Mouse (Mus musculus) adrenal gland, postnatal 14 days (tissue): ENCODE results near the gene Bik. TPM values are rescaled to one million over a fixed set of nuclear protein-coding genes. Genes with fewer than 3 reads are reported as not detected.

Source experiments
- DNase-seq: peaks from one replicate; pipeline ENCODE4 v3.0.0; 2021; ENCODE audit warnings: mixed read lengths
- total RNA-seq: library from RNA; stranded (reverse); gene quantifications from 2 replicates; pipeline ENCODE4 v1.2.3, GENCODE M21; 2021

The Bik gene
- total RNA-seq, 1 experiment from 2014 or later, result 7.1 TPM

GRCm38 (mm10) chr15:83547144-83547543 is 20.5 kb downstream of the Bik start:
- no peak for DNase-seq

- DNase-seq, result no peak
These were observed 23.5 kb downstream of the Bik start for GRCm38 (mm10) chr15:83550137-83550536.

GRCm38 (mm10) chr15:83553831-83554230 is 27.2 kb downstream of the Bik start:
- no peak for DNase-seq

DNA sequence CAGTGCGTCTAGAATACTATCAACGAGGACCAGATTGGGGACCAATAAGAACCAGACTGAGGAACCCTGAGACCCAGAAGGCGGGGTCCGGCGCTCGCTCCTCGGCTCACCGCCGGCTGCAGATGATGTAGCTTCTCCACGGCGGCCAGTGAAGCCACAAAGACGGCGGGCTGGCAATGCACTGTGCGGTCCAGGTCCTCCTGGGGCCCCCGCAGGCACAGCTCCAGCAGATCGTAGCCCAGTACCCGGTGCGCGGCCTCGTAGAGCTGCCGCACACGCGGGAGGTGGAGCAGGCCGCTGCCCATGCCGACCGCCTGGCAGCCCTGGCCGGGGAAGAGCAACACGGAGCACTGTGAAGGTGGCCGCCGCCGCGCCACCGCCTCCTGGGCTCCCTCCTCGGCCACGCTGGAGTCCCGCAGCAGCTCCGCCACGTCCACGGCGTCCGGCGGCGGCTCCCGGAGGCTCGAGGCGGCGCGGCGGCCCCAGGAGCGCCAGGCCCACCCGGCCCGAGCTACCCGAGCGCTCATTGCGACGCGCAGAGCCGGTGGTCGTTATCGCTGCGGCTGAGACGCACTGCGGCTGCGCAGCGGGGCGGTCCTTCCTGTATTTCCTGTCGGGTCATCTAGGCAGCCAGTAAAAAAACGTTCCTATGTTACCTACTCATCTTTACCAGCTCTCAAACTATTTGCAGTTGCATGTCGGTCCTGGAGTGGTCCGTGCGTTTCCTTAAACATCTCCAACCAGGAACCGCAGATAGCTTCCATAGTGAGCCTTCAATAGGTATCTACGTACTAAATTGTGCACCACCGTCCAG is 28.7 kb downstream of the Bik start:
- DNase-seq, result peak; percentile 91

- DNase-seq, result no peak
These were observed 34.3 kb downstream of the Bik start for GRCm38 (mm10) chr15:83560941-83561477.

DNA sequence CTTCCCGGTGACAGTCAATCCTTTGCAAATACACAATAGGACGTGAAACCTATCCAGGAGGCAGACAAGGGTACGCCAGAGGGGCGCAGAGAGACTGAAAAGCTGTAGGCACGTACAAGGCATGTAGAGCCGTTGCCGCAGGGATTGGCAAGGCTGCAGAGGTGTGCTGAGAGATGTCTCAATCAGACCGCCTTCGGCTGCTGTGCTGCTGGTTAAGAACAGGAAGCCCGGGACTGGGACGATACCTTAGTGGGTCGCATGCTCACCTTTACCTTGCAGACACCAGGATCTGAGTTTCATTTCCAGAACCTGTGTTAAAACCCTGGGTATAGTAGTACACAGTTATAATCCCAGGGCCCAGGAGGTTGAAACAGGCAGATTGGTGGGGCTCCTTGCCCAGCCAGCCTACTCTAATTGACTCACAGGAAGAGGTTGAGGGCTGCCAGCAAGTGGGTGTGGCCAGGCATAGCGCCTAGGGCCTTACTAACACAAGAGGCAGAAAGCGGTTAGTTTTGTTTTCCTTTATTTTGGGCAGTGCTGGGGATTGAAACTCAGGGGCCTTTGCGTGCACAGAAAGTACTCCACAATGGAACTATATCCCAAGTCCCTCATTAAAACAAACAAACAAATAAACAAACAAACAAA is 36.1 kb downstream of the Bik start:
- DNase-seq, result peak; percentile 93

- peak; percentile 89 for DNase-seq
These were observed 36.7 kb downstream of the Bik start, which contains the start of the genes Tspo and Mcat for GRCm38 (mm10) chr15:83563327-83563856. Gene Tspo, plus strand, starts transcription at chr15:83563592. Gene Mcat, minus strand, starts transcription at chr15:83563787.

GRCm38 (mm10) chr15:83563857-83564651 is 37.4 kb downstream of the Bik start:
- DNase-seq, result peak; percentile 76

GRCm38 (mm10) chr15:83565434-83565833 is 38.8 kb downstream of the Bik start:
- peak; percentile 90 for DNase-seq

DNA sequence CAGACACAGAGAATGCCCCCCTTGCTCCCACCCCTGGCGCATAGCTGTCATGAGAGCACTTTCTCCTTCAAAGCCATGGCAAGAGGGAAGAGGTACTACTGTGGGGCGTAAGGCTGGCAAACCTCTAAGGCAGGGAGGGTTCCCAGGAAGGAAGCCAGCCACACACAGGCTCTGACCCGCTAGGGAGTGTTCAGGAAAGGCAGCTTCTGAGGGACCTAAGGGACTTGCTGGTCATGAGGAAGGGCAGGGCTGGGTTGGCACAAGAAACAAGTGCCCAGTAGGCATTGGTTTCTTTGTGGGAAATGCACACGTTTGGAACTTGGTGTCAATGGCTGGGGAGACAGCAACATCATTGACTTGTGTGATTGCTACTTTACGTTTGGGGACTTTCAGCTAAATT is 39.3 kb downstream of the Bik start:
- peak; percentile 41 for DNase-seq

- no peak for DNase-seq
These were observed 41.1 kb downstream of the Bik start for GRCm38 (mm10) chr15:83567728-83568127.

DNA sequence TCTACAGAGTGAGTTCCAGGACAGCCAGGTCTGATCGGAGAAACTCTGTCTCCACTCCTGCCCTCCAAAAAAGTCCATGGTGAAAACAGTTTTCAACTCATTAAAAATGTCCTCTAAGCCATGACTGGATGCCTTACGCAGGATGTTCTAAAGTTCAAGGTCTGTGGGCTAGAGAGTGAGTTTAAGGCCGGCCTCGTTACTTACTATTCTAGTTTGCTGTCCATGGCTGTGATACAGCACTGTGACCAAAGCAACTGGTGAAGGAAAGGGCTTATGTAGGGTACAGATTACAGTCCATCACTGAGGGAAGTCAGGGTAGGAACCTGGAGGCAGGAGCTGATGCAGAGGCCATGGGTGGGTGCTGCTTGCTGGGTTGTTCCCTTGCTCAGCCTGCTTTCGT is 41.9 kb downstream of the Bik start:
- DNase-seq, result peak; percentile 45

- no peak for DNase-seq
These were observed 43.0 kb downstream of the Bik start for GRCm38 (mm10) chr15:83569682-83570081.

GRCm38 (mm10) chr15:83570641-83571040 is 44.0 kb downstream of the Bik start:
- no peak for DNase-seq

DNA sequence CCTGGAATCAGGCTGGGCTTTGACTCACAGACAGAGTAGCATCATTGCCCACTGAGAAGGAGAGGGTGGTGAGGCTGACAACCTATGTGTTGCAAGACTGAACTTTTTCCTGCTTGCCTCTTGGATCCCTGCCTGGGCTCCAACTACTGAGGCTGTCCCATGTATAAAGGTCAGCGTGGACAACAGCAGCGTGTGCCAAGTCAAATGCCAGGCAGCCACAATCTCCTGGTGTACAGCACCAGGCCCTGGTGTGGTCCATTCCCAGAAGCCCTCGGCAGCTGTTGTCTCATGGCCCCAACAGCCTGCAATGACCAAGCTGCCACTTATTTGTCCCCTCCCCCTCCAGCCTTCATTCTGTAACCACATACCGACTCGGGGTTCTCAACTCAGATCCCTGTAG is 45.0 kb downstream of the Bik start:
- peak; percentile 74 for DNase-seq

- DNase-seq, result no peak
These were observed 45.5 kb downstream of the Bik start for GRCm38 (mm10) chr15:83572132-83572531.

DNA sequence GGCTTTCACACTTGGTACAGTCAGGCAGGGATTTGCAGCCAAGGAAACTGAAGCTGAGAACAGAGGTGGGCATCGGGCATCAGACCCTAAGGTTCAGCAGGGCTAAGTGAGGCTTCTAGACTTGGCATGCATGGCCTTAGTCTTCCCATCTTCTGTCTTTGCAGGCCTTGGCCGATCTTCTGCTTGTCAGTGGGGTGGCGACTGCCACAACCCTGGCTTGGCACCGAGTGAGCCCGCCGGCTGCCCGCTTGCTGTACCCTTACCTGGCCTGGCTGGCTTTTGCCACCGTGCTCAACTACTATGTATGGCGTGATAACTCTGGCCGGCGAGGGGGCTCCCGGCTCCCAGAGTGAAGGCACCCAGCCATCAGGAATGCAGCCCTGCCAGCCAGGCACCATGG is 46.9 kb downstream of the Bik start:
- DNase-seq, result no peak

GRCm38 (mm10) chr15:83574731-83575351 is 48.2 kb downstream of the Bik start:
- DNase-seq, result peak; percentile 77

DNA sequence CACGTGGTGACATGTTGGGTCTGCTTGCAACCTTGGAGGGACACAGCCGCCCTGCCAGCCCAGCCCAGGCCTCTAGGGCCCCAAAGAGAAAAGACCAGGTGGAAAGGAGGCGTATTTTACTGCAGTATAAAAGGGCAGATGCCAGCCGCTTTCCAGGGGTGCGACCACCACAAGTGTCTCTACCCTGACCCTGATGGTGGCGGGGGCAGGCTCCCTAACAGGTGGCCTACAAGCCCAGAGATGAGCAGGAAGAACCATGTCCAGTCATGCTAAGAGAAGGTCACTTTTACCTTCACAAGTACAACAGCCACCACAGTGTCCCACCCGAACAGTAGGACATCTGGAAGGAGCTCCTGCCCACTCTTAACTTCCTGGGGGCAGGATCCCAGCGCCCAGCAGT is 48.9 kb downstream of the Bik start:
- DNase-seq, result no peak

DNA sequence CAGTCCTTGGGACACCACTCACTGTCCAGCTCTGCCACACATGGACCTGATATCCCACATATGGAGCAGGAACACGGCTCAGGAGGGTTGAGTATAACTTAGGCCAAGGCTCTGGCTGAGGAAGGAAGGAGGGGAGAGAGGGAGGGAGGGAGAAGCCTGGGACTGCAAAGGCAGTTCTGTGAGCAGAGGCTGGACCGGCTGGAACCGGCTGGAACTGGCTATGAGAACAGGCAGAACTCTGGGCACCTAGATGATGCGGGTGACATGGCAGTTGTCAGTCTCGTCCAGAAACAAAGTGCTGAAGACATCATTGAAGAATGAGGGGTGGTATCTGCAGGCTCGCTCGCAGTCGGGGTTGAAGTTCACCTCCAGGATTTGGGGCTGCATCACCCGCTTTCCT is 50.0 kb downstream of the Bik start:
- DNase-seq, result no peak

DNA sequence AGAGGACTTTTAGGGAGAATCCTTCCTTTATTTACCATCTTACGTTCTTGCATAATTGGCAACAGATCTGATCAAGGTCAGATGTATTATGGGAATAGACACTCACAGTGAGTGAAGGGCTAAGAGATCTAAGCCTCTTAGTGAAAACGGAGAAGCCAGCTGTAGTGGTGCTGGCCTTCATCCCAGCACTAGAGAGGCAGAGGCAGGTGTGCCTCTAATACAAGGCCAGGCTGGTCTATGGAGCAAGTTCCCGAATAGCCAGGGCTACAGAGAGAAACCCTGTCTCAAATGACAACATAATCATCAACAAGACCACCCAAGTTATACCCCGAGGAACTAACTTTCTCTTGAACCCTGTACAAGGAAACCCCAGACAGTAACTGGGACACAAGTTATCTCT is 56.3 kb downstream of the Bik start:
- no peak for DNase-seq
